In the genomic region with DNA sequence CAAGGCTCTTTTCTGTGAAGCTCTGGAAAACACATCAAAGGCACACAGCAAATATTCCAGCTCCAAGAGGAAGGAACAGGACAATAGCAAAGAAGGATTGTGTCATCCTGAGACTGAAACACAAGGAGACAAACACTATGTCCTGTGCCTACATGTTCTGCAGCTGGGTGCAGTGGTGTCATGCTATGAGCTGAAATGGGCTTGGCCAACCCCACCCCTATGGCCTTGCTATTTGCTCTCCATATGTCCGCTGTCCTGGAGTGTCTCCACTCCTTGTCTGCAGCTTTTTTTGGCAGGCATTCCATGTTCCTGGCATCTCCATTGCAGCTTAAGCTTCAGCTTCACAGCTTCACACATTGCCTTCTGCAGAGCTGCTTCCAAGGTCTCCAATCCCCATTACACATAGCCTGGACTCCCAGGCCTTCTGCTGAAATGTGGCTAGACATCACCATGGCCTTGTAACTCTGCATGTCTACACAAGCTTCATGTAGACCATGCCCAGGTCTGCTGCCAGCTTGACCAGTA, we compare ENCODE assay signal across 16 mouse cellular contexts.
A peak's percentile ranks its signal among the peaks of the same experiment; 100 is the strongest.
DNase-seq lines count a peak whose midpoint lies in the region; ATAC-seq and TF ChIP-seq lines count a peak whose summit lies in the region.
"Had no signal": no experiment of that assay in that cellular context is flagged by ENCODE, and none has a peak within 500 bp of the region (broad histone marks: within the 10 kb centered on the region; RNA-seq: fewer than 3 reads in every experiment).

No protein-coding gene starts in this region.

- no peak overlapping the region for H3K4me3 ChIP-seq in cerebellum, adult 2 months (replicated peaks; ENCODE audit: insufficient read depth, low read depth, low read length)
- H3K4me3 ChIP-seq in heart, embryonic 12.5 days, result no peak overlapping the region
- no peak overlapping the region for H3K4me3 ChIP-seq in midbrain, postnatal 0 days (ENCODE audit: low read depth, low read length)
- H3K4me3 ChIP-seq: embryonic facial prominence, embryonic 15.5 days; intestine, embryonic 15.5 days; left cerebral cortex, adult 2 months; lung, embryonic 15.5 days had no signal

- H3K9me3 ChIP-seq in heart, embryonic 12.5 days (replicated peaks), result no peaks in the 10 kb centered on the region
- H3K9me3 ChIP-seq in midbrain, postnatal 0 days (ENCODE audit: low read length), result no peaks in the 10 kb centered on the region
- H3K9me3 ChIP-seq: embryonic facial prominence, embryonic 15.5 days; intestine, embryonic 15.5 days; lung, embryonic 15.5 days had no signal

- ATAC-seq in heart, embryonic 12.5 days (ENCODE audit: insufficient number of reproducible peaks, low FRiP score), result no peak
- ATAC-seq in midbrain, postnatal 0 days (ENCODE audit: low FRiP score), result no peak
- ATAC-seq: intestine, embryonic 15.5 days had no signal

- TF ChIP-seq CTCF in cerebellum, adult 2 months (IDR thresholded peaks at IDR 0.05; ENCODE audit: borderline replicate concordance, insufficient read depth, low read depth, low read length), result no peak
- TF ChIP-seq CTCF in midbrain, postnatal 0 days (IDR thresholded peaks at IDR 0.05), result no peak

- H3K27ac ChIP-seq in cerebellum, adult 2 months (ENCODE audit: insufficient read depth, low read length), result no peak overlapping the region
- no peak overlapping the region for H3K27ac ChIP-seq in heart, embryonic 12.5 days (ENCODE audit: poor library complexity, severe bottlenecking)
- H3K27ac ChIP-seq in midbrain, postnatal 0 days (ENCODE audit: low read depth, low read length), result no peak overlapping the region
- H3K27ac ChIP-seq: embryonic facial prominence, embryonic 15.5 days; intestine, embryonic 15.5 days; left cerebral cortex, adult 2 months; lung, embryonic 15.5 days had no signal

- no peak for TF ChIP-seq POLR2A in cerebellum, adult 2 months (IDR thresholded peaks at IDR 0.05; ENCODE audit: borderline replicate concordance, insufficient read depth, low read length)

- no peak overlapping the region for H3K4me2 ChIP-seq in heart, embryonic 12.5 days
- H3K4me2 ChIP-seq in midbrain, postnatal 0 days (ENCODE audit: low read depth, low read length, poor library complexity, severe bottlenecking), result no peak overlapping the region
- H3K4me2 ChIP-seq: embryonic facial prominence, embryonic 15.5 days; intestine, embryonic 15.5 days; lung, embryonic 15.5 days had no signal

- H3K4me1 ChIP-seq in cerebellum, adult 2 months (ENCODE audit: control insufficient read depth, insufficient read depth, low read length), result no peaks in the 10 kb centered on the region
- H3K4me1 ChIP-seq in heart, embryonic 12.5 days (replicated peaks), result no peaks in the 10 kb centered on the region
- H3K4me1 ChIP-seq in midbrain, postnatal 0 days (ENCODE audit: insufficient read depth, low read length), result no peaks in the 10 kb centered on the region
- H3K4me1 ChIP-seq: embryonic facial prominence, embryonic 15.5 days; intestine, embryonic 15.5 days; lung, embryonic 15.5 days had no signal

- DNase-seq in cerebellum, postnatal 10 days, result peak; percentile 39 to 56
- DNase-seq in cerebellum, adult 2 months, result no peak
- DNase-seq in heart, adult 8-10 months (ENCODE audit: low spot score), result peak; percentile 11
- DNase-seq in right cerebral cortex, postnatal 10 days (ENCODE audit: low spot score in 2 of 2), result peak; percentile 26
- DNase-seq in right cerebral cortex, postnatal 14 days, result no peak
- peak; percentile 7 for DNase-seq in testis, postnatal 14 days (ENCODE audit: low spot score)
- no peak for DNase-seq in midbrain, postnatal 0 days (ENCODE audit: low spot score)
- DNase-seq: cerebellum, adult 11 months; liver; retina, postnatal 1 day had no signal

- H3K27me3 ChIP-seq in cerebellum, adult 2 months (ENCODE audit: control insufficient read depth, insufficient read depth, low read length), result no peaks in the 10 kb centered on the region
- no peaks in the 10 kb centered on the region for H3K27me3 ChIP-seq in heart, embryonic 12.5 days (replicated peaks)
- H3K27me3 ChIP-seq in midbrain, postnatal 0 days (ENCODE audit: insufficient read depth, low read length), result no peaks in the 10 kb centered on the region
- H3K27me3 ChIP-seq: CH12.LX; embryonic facial prominence, embryonic 15.5 days; intestine, embryonic 15.5 days; lung, embryonic 15.5 days had no signal

- WGBS in cerebellum, adult 2 months, result 12% methylated on average over 1 of the region's 1 CpGs
- 50% methylated on average over 1 of the region's 1 CpGs for WGBS in heart, embryonic 12.5 days
- 90% methylated on average over 1 of the region's 1 CpGs for WGBS in midbrain, postnatal 0 days

- H3K9ac ChIP-seq in heart, embryonic 12.5 days, result no peak overlapping the region
- H3K9ac ChIP-seq in midbrain, postnatal 0 days (replicated peaks; ENCODE audit: low read length, poor library complexity, severe bottlenecking), result no peak overlapping the region
- H3K9ac ChIP-seq: embryonic facial prominence, embryonic 15.5 days; intestine, embryonic 15.5 days; lung, embryonic 15.5 days had no signal

- no peaks in the 10 kb centered on the region for H3K36me3 ChIP-seq in heart, embryonic 12.5 days
- no peaks in the 10 kb centered on the region for H3K36me3 ChIP-seq in midbrain, postnatal 0 days (ENCODE audit: insufficient read depth, low read length)
- H3K36me3 ChIP-seq: embryonic facial prominence, embryonic 15.5 days; intestine, embryonic 15.5 days; lung, embryonic 15.5 days had no signal

Comparison
In these comparisons a context has a peak if more than half of its experiments do, and no peak if none do; other contexts are left out.
1. DNase-seq: peak in cerebellum, postnatal 10 days (2 of 2), heart, adult 8-10 months (single experiment), right cerebral cortex, postnatal 10 days (2 of 2) and testis, postnatal 14 days (single experiment); none in cerebellum, adult 2 months (0 of 2), right cerebral cortex, postnatal 14 days (single experiment) and midbrain, postnatal 0 days (single experiment).